Mouse (Mus musculus) testis, adult 2 months (tissue): ENCODE results near the gene Efhd2.

ENCODE experiments used
- CTCF ChIP-seq: fragments of 200-500 bp; IDR thresholded peaks from 2 replicates; pipeline ENCODE4 v1.5.1; 2012; ENCODE audit warnings: low read depth, mild to moderate bottlenecking, inconsistent platforms, low read length, moderate library complexity; ENCODE audit not compliant: control insufficient read depth, insufficient read depth, insufficient replicate concordance
- POLR2A ChIP-seq: fragments of 200-500 bp; IDR thresholded peaks from 2 replicates; pipeline ENCODE4 v1.6.1; 2012; ENCODE audit warnings: low read depth, mild to moderate bottlenecking, inconsistent platforms, low read length, moderate library complexity; ENCODE audit not compliant: control insufficient read depth

DNA sequence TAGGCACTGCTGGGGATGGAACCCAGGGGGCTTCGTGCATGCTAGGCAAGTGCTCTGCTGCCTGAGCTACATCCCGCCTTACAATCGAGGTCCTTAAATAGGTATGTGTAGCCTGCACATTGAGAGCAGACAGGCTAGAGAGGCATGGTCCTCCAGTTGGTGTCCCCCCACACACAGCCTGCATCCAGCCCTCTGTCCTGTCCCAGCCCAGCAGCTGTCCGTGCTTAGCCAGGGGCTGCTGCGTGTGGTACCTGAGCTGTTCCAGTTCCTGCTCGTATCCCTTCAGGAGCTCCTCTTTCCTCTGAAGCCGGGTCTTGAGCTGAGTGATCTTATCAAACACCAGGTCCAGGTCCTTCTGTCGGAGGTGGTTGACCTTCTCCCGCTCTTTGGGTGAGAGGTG is 30.0 kb upstream of the Efhd2 start:
- no peak for TF ChIP-seq POLR2A
- no peak for TF ChIP-seq CTCF
